Mouse (Mus musculus): ENCODE results near the gene Mrc1. TPM values are rescaled to one million over a fixed set of nuclear protein-coding genes. Genes with fewer than 3 reads are reported as not detected.

The Mrc1 gene
- total and polyA plus RNA-seq, 3 experiments: 0.08 TPM; not detected in 2

DNA sequence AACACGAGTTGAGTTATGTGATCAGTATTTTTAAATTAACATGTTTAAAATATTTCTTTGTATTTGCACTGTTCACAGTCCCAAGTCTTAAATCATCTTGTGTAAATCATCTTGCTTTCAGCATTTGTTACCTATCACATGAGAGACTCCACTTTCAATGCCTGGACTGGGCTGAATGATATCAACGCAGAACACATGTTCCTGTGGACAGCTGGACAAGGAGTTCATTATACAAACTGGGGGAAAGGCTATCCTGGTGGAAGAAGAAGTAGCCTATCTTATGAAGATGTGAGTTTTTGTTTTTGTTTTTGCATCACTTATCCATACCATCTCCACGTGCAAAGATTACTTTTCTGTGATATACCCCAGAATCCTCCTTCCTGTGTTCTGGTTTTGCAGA lies 85.9 kb downstream of the Mrc1 start:
- Histone ChIP-seq H3K27ac (ENCODE audit: control insufficient read depth, low read depth, low read length) (no peak overlapping the region), H3K27me3 (ENCODE audit: control insufficient read depth in 1 of 2, insufficient read depth in 2 of 2, low read length in 2 of 2) (peaks cover 0 to 1% of the 10 kb centered on the region in 2 experiments; a peak in 1 of 4 replicates), H3K79me2 (ENCODE audit: control insufficient read depth, insufficient read depth, low read length, poor library complexity) (no peaks in the 10 kb centered on the region), H3K9ac (ENCODE audit: control insufficient read depth, low read depth, low read length, poor library complexity, severe bottlenecking) (no peak overlapping the region), H3K9me3 (replicated peaks; ENCODE audit: insufficient read depth, low read length) (no peaks in the 10 kb centered on the region), H3K36me3 (ENCODE audit: control insufficient read depth in 1 of 2, insufficient read depth in 2 of 2, low read length in 2 of 2) (no peaks in the 10 kb centered on the region), H3K4me1 (ENCODE audit: control insufficient read depth in 1 of 2, insufficient read depth in 2 of 2, low read length in 2 of 2) (no peaks in the 10 kb centered on the region), H3K4me3 (ENCODE audit: control insufficient read depth in 1 of 2, insufficient read depth in 1 of 2, low read depth in 2 of 2, low read length in 2 of 2) (no peak overlapping the region)
- TF ChIP-seq SMC3 (IDR thresholded peaks at IDR 0.05; ENCODE audit: low read depth, low read length) (no peak), RCOR1 (IDR thresholded peaks at IDR 0.05; ENCODE audit: low read depth, low read length) (no peak), NELFE (IDR thresholded peaks at IDR 0.05; ENCODE audit: low read depth, low read length) (no peak), GATA1 (IDR thresholded peaks at IDR 0.05; ENCODE audit: low read depth, low read length) (no peak), USF2 (IDR thresholded peaks at IDR 0.05; ENCODE audit: borderline replicate concordance in 1 of 2, insufficient read depth in 1 of 2, low read depth in 1 of 2, low read length in 2 of 2) (no peak), POLR2AphosphoS5 (IDR thresholded peaks at IDR 0.05; ENCODE audit: borderline replicate concordance, low read depth, low read length) (no peak), HCFC1 (IDR thresholded peaks at IDR 0.05; ENCODE audit: low read depth, low read length) (no peak), BHLHE40 (IDR thresholded peaks at IDR 0.05; ENCODE audit: borderline replicate concordance, low read depth, low read length) (no peak), CHD2 (IDR thresholded peaks at IDR 0.05; ENCODE audit: low read length) (no peak), TAL1 (IDR thresholded peaks at IDR 0.05; ENCODE audit: low read length) (no peak), GABPA (IDR thresholded peaks at IDR 0.05; ENCODE audit: low read depth, low read length) (no peak), JUND (IDR thresholded peaks at IDR 0.05; ENCODE audit: low read depth, low read length) (no peak), UBTF (IDR thresholded peaks at IDR 0.05; ENCODE audit: borderline replicate concordance, insufficient read depth, low read depth, low read length) (no peak), MYC (IDR thresholded peaks at IDR 0.05; ENCODE audit: low read depth, low read length) (no peak), SIN3A (IDR thresholded peaks at IDR 0.05; ENCODE audit: low read length) (no peak), EP300 (IDR thresholded peaks at IDR 0.05; ENCODE audit: low read depth in 1 of 2, low read length in 2 of 2) (no peak), NRF1 (IDR thresholded peaks at IDR 0.05; ENCODE audit: insufficient read depth, low read depth, low read length, poor library complexity, severe bottlenecking) (no peak), MXI1 (IDR thresholded peaks at IDR 0.05; ENCODE audit: low read depth, low read length) (no peak), ZC3H11A (IDR thresholded peaks at IDR 0.05; ENCODE audit: low read depth, low read length) (no peak)
- no peak for DNase-seq (ENCODE audit: low read depth, low spot score)

DNA sequence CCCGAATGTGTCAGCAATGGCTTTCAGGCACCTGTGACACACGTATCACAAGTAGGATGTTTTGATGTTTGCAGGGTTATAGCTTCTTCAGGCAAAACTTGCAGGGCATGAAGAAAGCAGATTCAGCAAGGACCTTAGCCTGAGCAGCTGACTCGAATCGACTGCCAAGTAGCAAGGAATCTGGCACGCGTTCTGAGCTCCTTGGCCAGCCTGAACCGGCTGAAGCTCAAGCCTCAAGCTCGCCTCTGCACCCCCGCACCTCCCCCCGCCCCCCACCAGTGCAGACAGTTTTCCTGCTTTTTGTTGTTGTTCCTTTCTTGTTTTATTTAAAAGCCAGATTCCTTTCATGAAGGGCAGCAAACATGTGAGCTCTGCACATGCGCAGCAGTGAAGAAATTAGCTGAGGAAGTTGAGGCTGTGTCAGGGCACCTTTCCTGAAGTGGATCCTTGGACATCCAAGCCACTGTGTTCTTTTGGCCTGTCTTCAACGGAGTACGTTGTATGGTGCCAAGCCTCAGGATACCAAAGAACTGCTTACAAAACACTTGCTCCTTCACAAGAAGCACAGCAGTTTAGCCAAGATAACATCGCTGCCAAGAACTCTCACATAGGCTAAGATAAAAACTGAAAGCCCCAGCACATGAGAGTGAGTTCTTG lies 112.6 kb downstream of the Mrc1 start:
- Histone ChIP-seq H3K36me3 (ENCODE audit: control insufficient read depth in 1 of 2, insufficient read depth in 2 of 2, low read length in 2 of 2) (no peaks in the 10 kb centered on the region), H3K9me3 (replicated peaks; ENCODE audit: insufficient read depth, low read length) (no peaks in the 10 kb centered on the region), H3K4me1 (ENCODE audit: control insufficient read depth in 1 of 2, insufficient read depth in 2 of 2, low read length in 2 of 2) (no peaks in the 10 kb centered on the region), H3K79me2 (ENCODE audit: control insufficient read depth, insufficient read depth, low read length, poor library complexity) (no peaks in the 10 kb centered on the region), H3K27ac (ENCODE audit: control insufficient read depth, low read depth, low read length) (no peak overlapping the region), H3K27me3 (ENCODE audit: control insufficient read depth in 1 of 2, insufficient read depth in 2 of 2, low read length in 2 of 2) (no peaks in the 10 kb centered on the region), H3K4me3 (ENCODE audit: control insufficient read depth in 1 of 2, insufficient read depth in 1 of 2, low read depth in 2 of 2, low read length in 2 of 2) (no peak overlapping the region), H3K9ac (ENCODE audit: control insufficient read depth, low read depth, low read length, poor library complexity, severe bottlenecking) (no peak overlapping the region)
- no peak for DNase-seq (ENCODE audit: low read depth, low spot score)
- TF ChIP-seq CHD1 (IDR thresholded peaks at IDR 0.05; ENCODE audit: low read depth, low read length) (no peak), USF1 (IDR thresholded peaks at IDR 0.05; ENCODE audit: low read depth, low read length) (no peak), NRF1 (IDR thresholded peaks at IDR 0.05; ENCODE audit: insufficient read depth, low read depth, low read length, poor library complexity, severe bottlenecking) (no peak), POLR2AphosphoS5 (IDR thresholded peaks at IDR 0.05; ENCODE audit: borderline replicate concordance, low read depth, low read length) (no peak), TBP (IDR thresholded peaks at IDR 0.05; ENCODE audit: low read depth, low read length) (no peak)

Data from MEL (cell line).